Mouse (Mus musculus) T-cell, adult 2 months (primary cell): Measurements from ENCODE around the gene Ubtf.

Experiments
- DNase-seq: peaks from one replicate; pipeline ENCODE4 v3.0.0; 2022; ENCODE audit warnings: low spot score

Gene Ubtf

DNA sequence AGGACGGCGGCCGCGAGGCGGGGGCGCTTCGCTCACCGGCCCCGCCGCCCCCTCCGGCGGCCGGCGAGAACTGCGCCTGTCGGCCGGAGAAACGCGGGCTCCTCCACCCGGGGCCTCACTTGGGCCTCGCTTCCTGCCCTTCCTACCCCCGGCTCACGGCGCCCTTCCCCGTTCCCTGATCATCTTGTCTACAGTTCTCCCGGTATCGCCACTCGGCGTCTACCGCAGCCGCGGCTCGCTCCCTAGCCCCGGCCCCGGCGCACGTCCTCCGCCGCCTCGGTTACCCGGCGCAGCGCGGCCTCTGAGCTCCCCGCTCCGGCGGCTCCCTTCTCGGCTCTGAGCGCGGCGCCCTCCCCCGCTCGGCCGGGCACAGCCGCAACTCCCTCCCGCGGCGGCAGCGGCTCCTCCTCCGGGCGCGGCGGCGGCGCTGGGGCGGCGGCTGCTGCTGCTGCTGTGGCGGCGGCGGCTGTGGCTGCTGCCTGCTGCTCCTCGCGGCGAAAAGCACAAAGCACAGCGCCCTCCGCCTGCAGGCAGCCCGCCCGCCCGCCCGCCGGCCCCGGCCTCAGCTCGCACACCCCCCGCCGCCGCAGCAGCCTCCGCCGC is 2.1 kb downstream of the Ubtf start:
- DNase-seq = peak; percentile 78

DNA sequence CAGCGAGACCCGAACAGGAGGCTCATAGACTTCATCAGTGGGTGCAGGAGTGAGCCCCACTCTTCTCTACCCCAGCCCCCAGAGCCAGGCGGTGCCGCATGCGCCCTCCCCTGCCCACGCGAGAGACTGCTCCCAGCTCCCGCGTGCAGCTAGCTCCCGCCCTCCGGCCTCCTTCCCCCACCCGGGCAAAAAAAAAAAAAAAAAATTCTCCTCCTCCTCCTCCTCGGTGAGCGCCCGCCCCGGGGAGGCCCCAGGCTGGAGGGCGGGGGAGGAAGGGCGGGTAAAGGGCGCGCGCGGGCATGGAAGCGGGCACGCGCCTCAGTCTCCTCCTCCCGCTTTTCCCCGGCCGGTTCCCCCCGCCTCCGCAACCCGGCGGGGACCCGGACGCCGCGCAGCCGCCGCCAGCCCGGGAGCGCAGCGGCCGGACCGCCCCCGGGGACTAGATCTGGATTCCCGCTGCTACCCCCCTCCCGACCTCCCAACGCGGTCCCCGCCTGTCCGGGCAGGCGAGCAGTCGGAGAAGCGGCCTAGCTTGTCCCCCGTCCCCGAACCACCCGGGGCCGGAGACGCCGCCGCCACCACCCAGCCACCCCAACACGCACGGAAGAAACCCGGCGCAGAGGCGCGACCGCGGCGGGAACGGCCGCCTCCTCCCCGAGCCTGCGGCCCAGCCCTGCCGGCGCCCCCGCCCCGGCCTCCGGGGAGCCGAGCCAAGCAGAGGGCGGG is 2.8 kb downstream of the Ubtf start:
- peak; percentile 83 for DNase-seq

DNA sequence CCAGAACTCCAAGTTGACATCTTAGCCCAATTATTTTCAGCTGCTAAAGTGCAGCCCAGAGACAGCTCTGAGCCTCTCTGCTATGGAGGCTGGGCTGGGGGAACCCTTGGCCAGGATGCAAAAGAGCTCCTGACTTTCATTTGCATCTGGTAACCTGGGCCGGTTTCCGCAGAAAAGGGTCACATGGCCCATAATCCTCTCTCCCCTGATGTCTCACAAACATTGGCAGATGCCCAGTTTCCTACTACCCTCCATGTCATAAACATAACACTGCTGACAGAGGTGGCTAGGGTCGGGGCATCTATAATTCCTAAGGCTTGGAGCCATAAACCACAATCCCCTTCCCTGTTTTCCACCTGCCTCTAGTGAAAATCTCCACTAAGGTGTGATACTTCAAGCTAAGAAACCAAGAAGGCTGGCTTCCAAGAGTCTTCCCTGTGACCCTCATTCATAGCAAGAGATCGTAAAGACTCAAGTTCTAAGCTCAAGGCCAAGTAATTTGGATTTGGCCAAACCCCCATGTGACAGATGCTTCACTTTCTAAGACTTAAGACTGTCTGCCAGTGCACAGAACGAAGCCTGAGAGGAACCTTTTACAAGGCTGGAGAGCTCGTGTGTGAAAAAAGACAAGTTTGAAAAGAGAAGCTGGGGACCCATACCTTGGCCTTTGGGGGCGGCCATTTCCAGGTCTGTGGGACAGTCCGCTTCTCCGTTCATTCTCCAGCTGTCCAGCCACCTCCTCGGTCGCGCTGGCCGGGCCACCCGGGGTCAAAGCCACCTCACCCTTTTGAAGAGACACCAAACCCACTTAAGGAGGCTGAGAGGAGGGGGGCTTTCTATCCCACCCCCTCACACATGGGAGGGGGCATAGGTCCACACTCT is 3.6 kb downstream of the Ubtf start:
- DNase-seq = no peak

GRCm38 (mm10) chr11:102314321-102314720 is 5.2 kb downstream of the Ubtf start:
- DNase-seq = no peak

DNA sequence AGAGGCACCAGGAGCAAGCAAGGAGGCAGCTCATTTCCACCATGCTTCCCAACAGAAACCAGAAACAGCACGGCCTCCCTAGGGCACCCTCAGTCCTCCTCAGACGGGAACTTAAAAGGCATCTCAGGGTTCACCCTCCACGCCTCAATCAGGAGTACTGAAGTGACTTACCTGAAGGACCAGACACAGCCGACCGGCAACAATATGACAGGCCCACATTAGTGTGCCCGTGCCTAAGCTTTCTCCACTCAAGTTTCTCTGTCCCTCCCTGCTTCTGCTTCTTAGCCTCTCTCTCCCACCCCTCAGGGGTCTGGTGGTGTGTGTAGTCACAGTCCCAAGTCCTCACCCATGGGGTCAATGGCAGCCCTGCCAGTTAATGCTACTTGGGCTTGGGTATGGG is 7.0 kb downstream of the Ubtf start:
- no peak for DNase-seq

DNA sequence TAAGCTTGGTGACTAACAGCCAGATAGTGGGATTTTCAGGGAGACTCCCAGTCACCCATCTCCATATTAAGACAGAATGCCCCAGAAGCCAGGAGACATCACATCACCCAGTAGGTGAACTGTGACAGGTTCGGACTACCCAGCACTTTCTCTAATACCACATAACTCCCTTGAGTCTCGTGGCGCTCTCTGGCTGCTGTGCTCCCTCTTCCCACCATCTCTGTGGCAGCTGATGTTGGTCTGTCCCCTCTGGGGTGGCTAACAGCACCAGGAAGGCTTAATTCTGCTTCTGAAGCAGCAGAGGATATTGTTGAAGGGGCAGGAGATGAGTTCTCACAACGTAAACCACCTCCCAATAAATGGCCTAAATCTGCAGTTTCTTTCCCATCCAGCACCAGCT is 7.6 kb downstream of the Ubtf start:
- no peak for DNase-seq

DNA sequence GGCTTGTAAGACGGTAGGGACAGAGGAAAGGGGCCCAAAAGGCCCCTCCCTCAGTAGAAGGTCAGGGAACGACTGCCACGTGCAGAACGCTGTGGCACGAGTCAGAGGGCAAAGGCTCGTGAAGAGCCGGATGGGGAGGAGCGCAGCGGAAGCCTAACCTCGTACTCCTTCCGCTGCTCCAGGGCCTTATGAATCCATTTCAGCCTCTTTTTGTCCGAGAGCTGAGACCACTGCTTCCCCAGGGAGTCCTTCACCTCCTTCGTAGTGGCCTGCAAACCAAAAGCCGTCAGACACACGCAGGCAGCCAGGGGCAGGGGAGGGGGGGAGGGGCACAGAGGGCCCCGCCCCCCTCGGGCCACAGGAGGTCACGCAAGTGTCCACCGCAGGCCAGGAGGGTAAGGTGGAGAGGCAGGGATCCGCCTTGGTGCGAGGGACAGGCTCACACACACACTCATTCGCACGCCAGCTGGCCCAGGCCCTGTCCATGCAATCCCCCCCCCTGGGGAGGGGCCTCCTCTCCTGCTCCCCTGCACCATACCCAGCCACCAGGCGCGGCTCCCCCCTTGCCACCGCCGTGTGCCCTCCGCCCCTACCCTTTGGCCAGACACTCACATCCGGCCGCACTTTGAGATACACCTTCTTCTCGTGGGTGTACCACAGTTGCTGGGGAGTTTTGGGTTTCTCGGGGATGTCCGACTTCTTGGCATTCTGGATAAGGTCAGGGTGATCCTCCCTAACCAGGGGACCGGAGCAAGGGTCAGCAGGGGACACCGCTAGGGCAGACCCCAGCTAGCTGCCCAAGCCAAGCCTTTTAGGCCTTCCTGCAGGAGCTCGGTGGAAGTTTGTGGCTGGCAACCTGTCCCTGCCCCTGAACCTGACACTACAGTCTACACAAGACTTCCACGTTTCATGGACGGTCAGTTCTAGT is 8.5 kb downstream of the Ubtf start:
- DNase-seq = no peak

- DNase-seq = no peak
Measured at GRCm38 (mm10) chr11:102309821-102310617, 9.5 kb downstream of the Ubtf start.

- peak; percentile 97 for DNase-seq
Measured at GRCm38 (mm10) chr11:102308979-102309378, 10.6 kb downstream of the Ubtf start.

- no peak for DNase-seq
Measured at GRCm38 (mm10) chr11:102308104-102308503, 11.4 kb downstream of the Ubtf start.

DNA sequence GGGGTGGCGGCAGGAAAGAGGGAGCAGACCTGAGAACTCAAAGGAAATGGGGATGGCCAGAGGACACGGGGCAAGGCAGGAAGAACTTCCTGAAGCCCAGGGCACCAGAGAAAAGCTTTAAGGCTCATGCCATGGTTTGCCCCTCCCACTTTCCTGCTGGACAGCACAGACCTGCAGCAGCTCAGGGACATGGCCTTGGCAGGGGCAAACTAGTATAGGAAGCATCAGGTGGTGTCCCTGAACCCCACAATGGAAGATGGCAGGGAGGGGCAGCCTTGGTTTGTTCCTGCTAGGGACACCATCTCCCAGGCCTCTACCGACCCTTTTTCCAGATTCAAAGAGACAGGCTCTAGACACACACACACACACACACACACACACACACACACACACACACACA is 14.2 kb downstream of the Ubtf start:
- no peak for DNase-seq

- DNase-seq = no peak
Measured at GRCm38 (mm10) chr11:102304141-102304540, 15.4 kb downstream of the Ubtf start.

GRCm38 (mm10) chr11:102299839-102300238 is 19.7 kb downstream of the Ubtf start:
- DNase-seq = peak; percentile 68

- DNase-seq = peak; percentile 39
Measured at GRCm38 (mm10) chr11:102297577-102298556, 21.7 kb downstream of the Ubtf start.

DNA sequence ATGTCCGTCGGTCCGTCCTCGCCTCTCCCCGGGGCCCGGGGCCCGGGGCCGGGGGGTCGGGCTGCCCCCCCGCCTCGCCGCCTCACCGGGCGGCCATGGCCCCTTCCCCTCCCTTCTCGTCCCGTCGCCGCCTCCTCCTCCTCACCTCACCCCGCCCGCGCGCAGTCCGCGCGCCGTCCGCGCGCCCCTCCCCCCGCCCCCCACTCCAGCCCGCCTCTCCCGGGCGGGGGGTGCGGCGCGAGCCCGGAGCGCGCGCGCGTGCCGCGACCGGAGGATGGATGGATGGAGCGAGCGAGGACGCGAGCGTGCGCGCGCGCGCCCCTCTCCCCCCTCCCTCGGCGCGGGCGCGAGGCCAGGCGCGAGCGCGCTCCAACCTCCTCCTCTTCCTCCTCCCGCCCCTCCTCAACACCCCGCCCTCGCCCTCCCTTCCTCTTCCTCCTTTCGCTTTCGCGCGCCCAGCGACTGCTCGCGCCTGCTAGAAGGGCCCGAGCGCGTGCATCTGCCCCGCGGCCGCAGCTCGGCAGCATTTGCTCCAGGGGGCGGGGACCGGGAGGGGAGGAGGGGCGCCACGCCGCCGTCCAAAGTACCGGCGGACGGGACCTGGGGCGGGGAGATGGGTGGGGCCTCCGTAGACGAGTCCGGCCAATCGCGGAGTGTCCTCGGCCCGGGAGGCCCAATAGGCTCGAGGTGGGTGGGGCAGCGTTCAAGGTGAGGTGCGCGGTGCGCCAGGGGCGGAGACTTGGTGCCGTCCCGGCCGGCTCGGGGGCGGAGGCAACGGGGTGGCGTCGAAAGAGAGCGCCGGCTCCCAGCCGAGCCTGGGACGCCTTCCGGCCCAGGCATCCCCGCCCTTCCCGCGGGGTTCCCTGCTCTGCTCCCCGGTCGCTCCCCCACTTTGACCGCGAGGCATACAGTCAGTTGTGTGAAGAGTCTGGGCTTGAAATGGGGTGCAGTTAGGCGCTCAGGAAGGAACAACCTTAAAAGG is 22.8 kb downstream of the Ubtf start, which contains the start of gene Atxn7l3:
Gene Atxn7l3 (minus strand): TSS at position 141 of the 982 bp plus-strand sequence.
- DNase-seq = peak; percentile 98

- no peak for DNase-seq
Measured at GRCm38 (mm10) chr11:102295598-102296471, 23.7 kb downstream of the Ubtf start.

- peak; percentile 78 for DNase-seq
Measured at GRCm38 (mm10) chr11:102294887-102295597, 24.5 kb downstream of the Ubtf start.
